Mouse (Mus musculus) cerebellum, postnatal 4 days (tissue): ENCODE measurements around the gene Cd80.
"Not testable (repeated sequence)": the region's sequence is repeated elsewhere in the genome, so short reads cannot be mapped to it uniquely, and the experiment has no call there.

Experiments used
- DNase-seq, 2 experiments: peaks; one replicate each; pipeline ENCODE4 v3.0.0; 2022; ENCODE audit warnings: low spot score in 2 of 2, mixed read lengths in 1 of 2

The Cd80 gene

DNA sequence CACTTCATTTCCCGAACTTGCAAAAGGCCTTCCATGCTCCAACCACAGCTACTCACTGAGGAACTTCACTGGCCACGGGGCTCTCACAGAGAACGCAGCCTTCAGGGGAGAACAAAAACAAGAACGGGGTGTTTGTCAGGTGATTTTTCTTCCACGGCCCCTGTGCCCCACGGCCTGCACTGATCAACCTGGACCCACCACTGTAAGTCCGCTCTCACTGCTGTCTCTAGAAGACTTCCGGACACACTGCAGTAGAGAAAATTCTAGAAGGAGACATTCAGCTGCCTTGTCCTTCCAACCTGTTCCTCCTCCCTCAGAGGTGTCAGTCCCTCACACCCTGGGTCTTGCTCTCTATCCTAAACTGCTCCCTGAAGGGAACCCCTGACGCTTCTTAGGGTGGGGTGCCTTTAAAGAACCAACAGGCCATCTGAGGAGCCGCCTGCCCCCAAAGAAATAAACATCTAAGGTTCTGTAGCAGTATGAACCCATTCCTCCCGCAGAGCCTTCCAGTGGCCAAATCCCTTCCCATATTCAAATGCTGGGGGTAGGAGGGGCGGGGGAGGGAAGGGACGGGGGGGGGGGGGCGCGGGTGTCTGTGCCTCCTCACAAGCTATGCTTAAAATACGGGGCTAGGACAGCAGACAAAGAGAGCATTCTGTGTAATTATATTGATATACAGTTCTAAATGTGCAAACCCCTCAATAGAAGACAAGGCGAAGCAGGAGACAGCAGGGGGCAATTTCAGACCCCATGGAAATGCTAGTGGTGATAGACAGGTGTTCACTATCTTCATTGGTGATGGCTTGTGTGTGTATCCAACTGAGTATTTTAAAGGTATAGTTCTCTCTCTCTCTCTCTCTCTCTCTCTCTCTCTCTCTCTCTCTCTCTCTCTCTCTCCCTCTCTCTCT lies at the start of gene Cd80:
Gene Cd80 (plus strand): TSS at position 51 of the 908 bp plus-strand sequence.
- DNase-seq = no peak

GRCm38 (mm10) chr16:38406293-38406692 lies 49.1 kb upstream of the Cd80 start:
- DNase-seq = no peak

DNA sequence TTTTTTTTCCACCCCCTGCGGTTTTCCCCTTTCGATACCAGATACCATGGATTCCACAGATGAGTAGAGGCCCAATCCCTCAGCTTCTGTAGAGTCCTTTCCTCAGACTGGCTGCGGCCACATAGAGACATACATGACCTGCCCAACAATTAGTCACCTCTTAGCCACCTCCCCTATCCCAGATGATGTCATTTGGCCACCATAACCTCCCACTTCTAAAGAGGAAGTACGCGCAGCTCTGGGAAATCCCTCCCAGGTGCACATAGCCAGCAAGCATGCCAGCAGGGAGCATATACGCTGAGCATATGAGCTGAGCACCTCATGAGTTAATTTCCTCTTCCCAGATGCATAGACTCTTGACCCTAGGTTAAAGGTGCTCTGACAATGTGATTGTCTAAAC lies 48.7 kb upstream of the Cd80 start:
- no peak for DNase-seq

DNA sequence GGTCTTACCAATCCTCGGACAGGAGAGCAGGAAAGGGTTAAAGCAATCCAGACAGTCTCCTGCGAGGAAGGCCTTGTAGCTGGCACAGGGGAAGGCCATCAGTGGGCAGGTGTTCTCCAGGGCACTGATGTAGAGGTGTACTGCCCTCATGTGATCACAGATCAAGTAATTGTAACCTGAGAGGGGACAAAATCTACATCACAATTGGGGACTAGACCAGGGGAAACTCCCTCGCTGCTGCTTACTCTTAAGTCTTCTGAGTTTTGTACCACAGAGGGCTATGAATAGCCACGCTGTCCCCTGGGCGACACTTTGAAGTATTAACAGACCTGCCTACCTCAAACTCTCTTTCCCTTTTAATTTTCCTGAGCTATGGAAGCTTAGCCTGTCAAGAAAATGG lies 47.8 kb upstream of the Cd80 start:
- no peak for DNase-seq

DNA sequence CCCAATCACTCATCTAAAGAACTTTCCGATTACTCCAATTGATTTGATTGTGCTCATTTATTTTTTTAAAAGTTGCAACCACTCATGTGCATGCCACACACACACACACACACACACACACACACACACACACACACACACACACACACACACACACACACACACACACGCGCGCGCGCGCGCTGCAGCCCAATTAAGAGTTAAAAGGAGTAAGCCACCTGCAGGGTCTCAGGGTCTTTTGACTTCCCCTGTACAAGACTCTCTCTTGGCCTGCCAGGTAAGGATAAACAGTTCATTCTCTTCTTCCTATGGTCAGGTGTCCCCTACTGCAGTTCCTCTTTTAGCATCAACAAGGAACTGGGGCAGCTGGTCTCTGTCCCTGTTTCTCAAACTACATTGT lies 46.9 kb upstream of the Cd80 start:
- no peak for DNase-seq

DNA sequence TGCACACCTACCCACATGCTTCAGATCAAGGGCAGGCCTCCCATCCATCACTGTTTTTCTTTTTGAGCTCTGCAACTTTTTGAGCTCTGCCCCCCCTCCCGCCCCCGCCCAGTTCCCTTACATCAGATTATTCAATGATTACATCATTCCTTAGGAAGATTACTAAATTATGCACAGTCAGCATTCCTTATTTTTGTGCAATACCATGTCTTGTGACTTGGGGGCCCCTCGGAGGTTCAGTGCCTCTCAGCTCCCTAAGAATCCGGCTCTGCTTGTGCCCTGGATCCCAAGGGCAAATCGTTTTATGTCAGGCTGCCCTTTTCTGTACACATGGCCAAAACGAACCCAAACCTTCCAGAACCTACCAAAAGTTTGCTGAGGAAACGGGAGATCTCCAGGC lies 40.4 kb upstream of the Cd80 start:
- no peak for DNase-seq

- no peak for DNase-seq
These were observed 30.0 kb upstream of the Cd80 start for GRCm38 (mm10) chr16:38425374-38425773.

GRCm38 (mm10) chr16:38425799-38426198 lies 29.6 kb upstream of the Cd80 start:
- no peak for DNase-seq

- DNase-seq = no peak
These were observed 23.7 kb upstream of the Cd80 start for GRCm38 (mm10) chr16:38431446-38432185.

GRCm38 (mm10) chr16:38432498-38433425 lies 22.6 kb upstream of the Cd80 start, which contains the start of gene Pla1a:
Gene Pla1a, minus strand, starts transcription at chr16:38433145.
- no peak for DNase-seq

DNA sequence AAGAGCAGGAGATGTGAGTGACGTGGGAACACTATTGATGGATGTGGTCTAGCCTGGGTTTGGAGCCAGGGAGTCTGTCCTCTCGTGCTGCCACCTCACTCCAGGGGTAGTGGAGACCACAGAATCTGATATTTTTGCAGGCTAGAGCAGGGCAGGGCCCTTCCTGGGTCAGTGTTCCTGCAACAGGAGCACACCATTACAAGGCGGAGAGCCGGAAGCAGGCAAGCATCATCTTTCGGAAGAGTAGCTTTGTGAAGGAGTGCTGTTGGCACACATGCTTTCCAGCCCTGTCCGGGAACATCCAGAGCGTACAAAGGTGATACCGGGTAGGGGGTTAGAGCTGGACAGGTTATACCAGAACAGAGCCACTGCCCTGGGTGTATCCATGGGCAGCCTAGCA lies 21.8 kb upstream of the Cd80 start:
- DNase-seq = no peak

DNA sequence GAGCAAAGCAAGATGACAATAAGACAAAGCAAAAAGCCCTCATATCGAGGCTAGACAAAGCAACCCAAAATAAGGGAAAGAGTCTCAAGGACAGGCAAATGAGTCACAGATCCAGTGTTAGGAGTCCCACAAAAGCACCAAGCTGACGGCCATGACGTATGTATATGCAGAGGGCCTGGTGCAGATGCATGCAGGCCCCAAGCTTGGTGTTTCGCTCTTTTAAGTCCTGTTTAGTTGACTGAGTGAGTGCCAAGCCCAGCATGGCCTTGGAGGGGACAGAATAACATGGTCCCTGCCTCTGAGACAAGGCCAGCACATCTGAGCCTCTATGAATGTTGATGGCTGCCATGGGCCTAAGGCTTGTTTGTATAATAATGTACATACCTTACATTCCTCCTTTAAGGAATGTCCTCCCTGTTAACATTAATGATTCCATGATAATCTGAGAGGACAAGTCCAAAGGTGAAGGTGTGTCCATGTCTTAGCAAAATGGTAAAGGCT lies 21.0 kb upstream of the Cd80 start:
- DNase-seq = no peak

DNA sequence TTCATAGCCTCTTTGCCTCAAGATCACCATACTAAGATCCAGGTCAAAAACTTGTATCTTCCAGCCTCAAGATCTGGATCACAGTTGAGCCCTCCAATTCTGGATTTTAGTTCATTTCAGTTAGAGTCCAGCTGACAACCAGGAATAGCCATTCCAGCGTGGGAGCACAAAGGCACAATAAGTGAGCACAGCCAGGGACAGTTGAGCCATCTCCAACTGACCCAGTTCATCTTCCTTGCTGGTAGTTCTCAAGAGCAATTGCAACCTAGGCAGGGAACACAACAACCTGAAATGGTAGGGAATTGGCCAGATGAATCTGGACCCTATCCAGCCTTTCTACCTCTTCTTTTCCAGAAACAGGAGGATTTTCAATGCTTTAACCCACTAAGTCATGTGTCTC lies 16.2 kb upstream of the Cd80 start:
- no peak for DNase-seq

- DNase-seq = no peak
These were observed 15.0 kb upstream of the Cd80 start for GRCm38 (mm10) chr16:38440403-38440802.

DNA sequence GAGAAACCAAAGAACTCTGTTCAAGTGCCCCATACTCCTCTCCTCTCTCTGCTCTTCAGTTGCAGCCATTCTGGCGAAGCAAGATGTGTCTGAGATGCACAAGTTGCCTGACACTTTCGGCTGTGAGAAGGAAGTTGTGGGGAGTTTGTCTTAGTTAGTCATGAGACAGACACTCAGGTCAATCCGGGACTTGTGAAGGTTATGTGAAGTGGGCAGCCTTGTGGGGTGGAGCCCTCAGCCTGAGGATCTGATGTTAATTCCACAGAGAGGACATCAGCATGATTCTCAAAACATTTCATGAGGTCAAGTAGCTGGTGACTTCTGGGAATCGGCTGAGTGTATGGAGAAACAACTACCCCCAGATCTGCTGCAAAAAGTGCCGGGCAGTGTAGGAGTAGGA lies 13.8 kb upstream of the Cd80 start:
- DNase-seq = no peak

- no peak for DNase-seq
These were observed 13.1 kb upstream of the Cd80 start for GRCm38 (mm10) chr16:38442216-38442615.

GRCm38 (mm10) chr16:38443721-38444464 lies 11.5 kb upstream of the Cd80 start:
- no peak for DNase-seq

- no peak for DNase-seq
These were observed 10.3 kb upstream of the Cd80 start for GRCm38 (mm10) chr16:38445046-38445445.

DNA sequence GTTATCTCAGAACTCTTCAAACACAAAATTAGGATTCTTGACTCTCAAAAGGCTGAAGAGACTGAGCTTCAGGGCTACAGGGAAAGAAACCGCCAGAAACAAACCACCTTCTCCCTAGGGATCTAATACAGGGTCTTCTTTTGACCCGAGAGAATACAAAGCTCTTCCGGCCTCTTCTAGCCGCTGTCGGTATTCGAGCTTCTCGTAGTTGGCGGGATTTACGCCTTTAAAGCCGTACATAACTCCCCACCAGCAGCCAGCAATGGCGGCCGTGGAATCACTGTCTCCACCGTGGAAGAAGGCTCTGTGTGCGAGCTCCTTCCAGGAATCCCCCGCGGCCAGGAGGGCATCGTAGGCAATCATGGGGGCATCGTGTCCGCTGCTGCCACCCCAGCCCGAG lies 9.8 kb upstream of the Cd80 start:
- no peak for DNase-seq

DNA sequence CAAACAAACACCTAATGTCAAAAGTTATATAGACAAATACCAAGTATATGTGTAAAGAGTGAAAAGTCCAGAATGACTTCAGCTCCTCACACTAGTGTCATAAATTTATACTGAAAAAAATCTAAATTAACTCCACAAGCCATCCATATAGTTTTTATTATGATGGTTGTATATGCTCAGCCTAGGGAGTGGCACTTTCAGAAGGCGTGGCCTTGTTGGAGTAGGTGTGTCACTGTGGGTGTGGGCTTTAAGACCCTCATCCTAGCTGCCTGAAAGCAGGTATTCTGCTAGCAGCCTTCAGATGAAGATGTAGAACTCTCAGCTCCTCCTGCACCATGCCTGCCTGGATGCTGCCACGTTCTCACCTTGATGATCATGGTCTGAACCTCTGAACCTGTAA lies 9.2 kb upstream of the Cd80 start:
- DNase-seq = not testable (repeated sequence)

DNA sequence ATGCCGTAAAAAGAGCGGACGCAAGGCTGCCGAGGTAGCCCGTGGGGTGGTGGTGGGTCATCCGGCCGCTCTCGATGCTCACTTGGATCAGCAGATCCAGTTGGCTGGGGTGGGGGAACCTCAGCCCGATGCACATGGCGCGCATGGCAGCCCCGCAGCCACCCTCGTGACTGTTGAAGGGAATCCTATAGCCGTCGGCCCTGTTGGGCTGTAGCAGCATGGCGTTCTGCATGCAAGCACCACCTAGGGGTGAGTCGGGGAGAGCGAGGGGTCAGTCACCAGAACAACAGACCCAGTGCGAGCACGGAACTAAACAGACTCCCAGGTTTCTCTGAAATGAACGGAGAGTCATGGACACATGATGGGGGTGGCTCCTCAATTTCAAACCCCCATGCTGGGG lies 8.0 kb upstream of the Cd80 start:
- no peak for DNase-seq
